Mouse (Mus musculus) olfactory bulb, adult 2 months (tissue): Measurements from ENCODE around the gene Ech1.

Source experiments
- CTCF ChIP-seq: fragments of 200-500 bp; IDR thresholded peaks from 2 replicates; pipeline ENCODE4 v1.5.1; 2012; ENCODE audit warnings: low read depth, mild to moderate bottlenecking, low read length, moderate library complexity; ENCODE audit not compliant: insufficient read depth
- POLR2A ChIP-seq: fragments of 200-500 bp; IDR thresholded peaks from 2 replicates; pipeline ENCODE4 v1.6.1; 2012; ENCODE audit warnings: mild to moderate bottlenecking, low read depth, low read length, moderate library complexity; ENCODE audit not compliant: insufficient read depth

DNA sequence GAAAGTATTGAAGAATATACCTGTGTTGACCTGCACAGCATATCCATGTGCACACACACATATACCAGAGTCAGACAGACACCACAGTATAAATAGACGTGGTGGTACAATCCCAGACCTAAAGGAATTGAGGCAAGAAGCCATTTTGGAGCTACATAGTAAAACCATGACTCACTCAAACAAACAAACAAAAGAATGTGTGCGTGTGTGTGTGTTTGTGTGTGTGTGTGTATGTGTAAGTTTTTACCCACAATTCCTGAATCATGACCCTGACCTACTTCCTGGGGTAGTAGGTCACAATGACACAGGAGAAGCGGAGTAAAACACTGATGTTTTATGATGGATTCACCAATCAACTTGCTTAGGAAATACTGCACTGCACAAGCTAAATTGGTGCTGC lies 23.6 kb upstream of the Ech1 start:
- TF ChIP-seq CTCF (no peak), POLR2A (no peak)
